Mouse (Mus musculus) T-helper 2 cell (primary cell): ENCODE data around the gene Tnfaip6.

Source experiments
- in situ Hi-C: fragments of 300-600 bp; cut with MboI, MseI; formaldehyde crosslinking; loops from one replicate; pipeline ENCODE4 v1.15.1; 2025; ENCODE audit warnings: high pct_unique_total_duplicates

Gene Tnfaip6

GRCm38 (mm10) chr2:52052335-52052734 lies 14.5 kb downstream of the Tnfaip6 start:
- in situ Hi-C loops, result no loop called here

GRCm38 (mm10) chr2:52053502-52053901 lies 15.7 kb downstream of the Tnfaip6 start:
- in situ Hi-C loops, result no loop called here

GRCm38 (mm10) chr2:52055616-52056015 lies 17.8 kb downstream of the Tnfaip6 start:
- in situ Hi-C loops, result no loop called here

- in situ Hi-C loops, result no loop called here
These were observed 19.3 kb downstream of the Tnfaip6 start for GRCm38 (mm10) chr2:52057099-52057498.

GRCm38 (mm10) chr2:52057681-52058080 lies 19.9 kb downstream of the Tnfaip6 start:
- in situ Hi-C loops, result no loop called here

- in situ Hi-C loops, result no loop called here
These were observed 30.8 kb downstream of the Tnfaip6 start for GRCm38 (mm10) chr2:52068641-52069040.

- in situ Hi-C loops, result no loop called here
These were observed 33.0 kb downstream of the Tnfaip6 start for GRCm38 (mm10) chr2:52070816-52071215.

GRCm38 (mm10) chr2:52071241-52071991 lies 33.6 kb downstream of the Tnfaip6 start:
- in situ Hi-C loops, result no loop called here

GRCm38 (mm10) chr2:52072065-52072490 lies 34.3 kb downstream of the Tnfaip6 start:
- in situ Hi-C loops, result no loop called here

- in situ Hi-C loops, result no loop called here
These were observed 34.8 kb downstream of the Tnfaip6 start, which contains the start of gene Rif1 for GRCm38 (mm10) chr2:52072491-52073140. Rif1 (plus strand) TSS chr2:52072832.

- in situ Hi-C loops, result no loop called here
These were observed 35.5 kb downstream of the Tnfaip6 start for GRCm38 (mm10) chr2:52073141-52073904.

- in situ Hi-C loops, result loop anchor here (25.0 kb wide), 1 partner anchor 1791 kb away; the partner anchor contains the start of gene Mmadhc
These were observed 40.9 kb downstream of the Tnfaip6 start for GRCm38 (mm10) chr2:52078666-52079065.

GRCm38 (mm10) chr2:52084013-52084412 lies 46.2 kb downstream of the Tnfaip6 start:
- in situ Hi-C loops, result loop anchor here (5.0 to 25.0 kb wide), 2 partner anchors 33 to 1797 kb away; partner anchors contain the start of gene Mmadhc

- in situ Hi-C loops, result loop anchor here (5.0 to 25.0 kb wide), 2 partner anchors 33 to 1797 kb away; partner anchors contain the start of gene Mmadhc
These were observed 46.8 kb downstream of the Tnfaip6 start for GRCm38 (mm10) chr2:52084571-52084970.
